Mouse (Mus musculus) retina, postnatal 7 days (tissue): ENCODE results near the gene Dpf3.

ENCODE experiments used
- DNase-seq: peaks from one replicate; pipeline ENCODE4 v3.0.0-alpha.2; 2012; ENCODE audit warnings: low read depth, low spot score

The Dpf3 gene

DNA sequence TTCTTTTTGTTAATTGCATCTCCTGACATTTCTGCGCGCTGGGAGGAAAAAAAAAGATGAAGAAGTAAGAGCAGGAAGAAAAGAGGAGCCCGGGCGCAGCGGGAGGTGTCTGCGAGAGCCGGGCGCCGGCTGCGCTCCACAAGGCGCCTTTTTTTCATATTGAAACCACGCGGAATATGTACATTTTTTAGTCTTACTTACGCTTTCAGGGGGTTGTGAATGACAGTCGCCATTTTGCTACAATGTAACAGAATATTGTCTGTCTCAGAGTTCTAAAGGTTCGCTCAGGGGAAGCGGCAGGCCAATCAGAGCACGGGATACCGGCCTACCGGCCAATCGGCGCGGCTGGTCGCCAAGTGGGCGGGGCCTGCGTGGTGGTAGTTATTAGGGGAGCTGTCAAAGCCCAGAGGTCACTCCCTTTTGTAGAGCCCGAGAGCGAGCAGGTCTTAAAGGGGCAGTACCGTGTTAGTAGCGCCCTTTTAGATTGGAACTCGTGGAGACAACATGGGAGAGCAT lies at the start of gene Dpf3:
Gene Dpf3, minus strand, starts transcription at position 241 of the 516 bp plus-strand sequence.
- DNase-seq = peak; percentile 90

- no peak for DNase-seq
Observed at GRCm38 (mm10) chr12:83536039-83536438, 48.5 kb upstream of the Dpf3 start.

DNA sequence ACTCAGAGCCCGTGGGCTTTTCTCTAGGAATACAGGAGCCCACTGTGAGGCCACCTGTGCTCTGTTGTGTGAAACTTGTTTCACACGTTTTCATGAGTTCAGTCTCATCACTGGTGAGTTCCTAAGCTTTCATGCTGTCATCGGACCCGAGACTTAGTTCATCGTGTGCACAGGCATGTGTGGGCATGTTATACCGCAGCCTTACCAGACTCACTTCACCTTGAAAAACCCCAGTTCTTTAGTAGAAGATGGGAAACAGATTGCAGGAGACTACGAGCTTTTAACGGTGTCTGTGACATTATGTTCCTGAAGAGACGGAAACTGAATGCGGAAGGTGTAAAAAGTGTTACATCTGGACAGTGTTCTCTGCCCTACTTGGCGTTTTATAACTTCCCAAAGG lies 47.9 kb upstream of the Dpf3 start:
- DNase-seq = no peak

GRCm38 (mm10) chr12:83534190-83534589 lies 46.7 kb upstream of the Dpf3 start:
- no peak for DNase-seq

GRCm38 (mm10) chr12:83532966-83533365 lies 45.5 kb upstream of the Dpf3 start:
- no peak for DNase-seq

DNA sequence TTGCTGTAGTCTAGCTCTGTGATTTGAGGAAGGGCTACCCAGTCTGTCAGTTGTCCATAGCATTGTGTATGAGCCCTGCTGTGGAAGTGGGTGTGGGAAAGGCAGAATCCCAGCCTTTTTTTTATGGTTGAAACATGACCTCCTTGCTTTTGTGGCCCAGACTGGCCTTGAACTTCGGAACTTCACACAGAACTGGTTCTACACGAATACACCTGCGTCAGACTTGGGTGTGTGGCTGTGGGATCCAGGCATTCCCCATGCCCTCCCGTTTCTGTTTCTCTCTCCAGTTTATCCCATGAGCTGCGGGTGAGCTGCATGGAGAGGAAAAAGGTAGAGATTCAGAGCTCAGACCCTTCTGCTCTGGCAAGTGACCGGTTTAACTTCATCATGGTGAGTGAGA lies 44.5 kb upstream of the Dpf3 start:
- no peak for DNase-seq

- DNase-seq = no peak
Observed at GRCm38 (mm10) chr12:83528665-83529064, 41.1 kb upstream of the Dpf3 start.

GRCm38 (mm10) chr12:83527816-83528215 lies 40.3 kb upstream of the Dpf3 start:
- no peak for DNase-seq

DNA sequence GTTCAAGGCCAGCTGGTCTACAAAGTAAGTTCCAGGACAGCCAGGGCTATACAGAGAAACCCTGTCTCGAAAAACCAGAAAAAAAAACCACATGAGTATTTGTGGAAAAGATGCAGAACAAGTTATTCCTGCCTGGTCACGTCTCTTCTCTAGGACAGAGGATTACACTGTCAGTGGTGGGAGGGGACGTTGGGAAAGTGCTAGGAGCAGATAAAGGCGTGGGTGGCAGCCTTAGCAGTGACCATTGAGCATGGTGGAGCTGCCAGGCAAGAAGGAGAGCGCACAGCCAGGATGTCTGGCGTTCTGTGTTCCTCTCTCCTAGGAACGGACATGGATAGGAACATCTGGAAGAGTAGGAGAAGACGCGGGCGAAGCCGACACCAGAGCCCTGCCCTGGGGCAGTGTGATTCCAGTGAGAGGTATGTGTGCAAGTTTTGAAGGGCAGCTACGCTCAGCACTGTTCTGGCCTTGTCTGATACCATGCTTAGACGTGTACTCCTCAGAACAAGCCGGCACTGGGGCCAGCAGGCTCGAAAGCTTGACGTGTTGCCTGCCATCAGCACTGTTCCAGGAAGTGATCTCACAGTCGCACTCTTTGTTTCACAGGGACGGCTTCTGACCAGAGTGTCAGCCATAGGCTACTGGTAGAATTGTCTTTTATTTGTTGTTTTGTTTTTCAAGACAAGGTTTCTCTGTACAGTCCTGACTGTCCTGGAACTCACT lies 38.5 kb upstream of the Dpf3 start:
- no peak for DNase-seq

DNA sequence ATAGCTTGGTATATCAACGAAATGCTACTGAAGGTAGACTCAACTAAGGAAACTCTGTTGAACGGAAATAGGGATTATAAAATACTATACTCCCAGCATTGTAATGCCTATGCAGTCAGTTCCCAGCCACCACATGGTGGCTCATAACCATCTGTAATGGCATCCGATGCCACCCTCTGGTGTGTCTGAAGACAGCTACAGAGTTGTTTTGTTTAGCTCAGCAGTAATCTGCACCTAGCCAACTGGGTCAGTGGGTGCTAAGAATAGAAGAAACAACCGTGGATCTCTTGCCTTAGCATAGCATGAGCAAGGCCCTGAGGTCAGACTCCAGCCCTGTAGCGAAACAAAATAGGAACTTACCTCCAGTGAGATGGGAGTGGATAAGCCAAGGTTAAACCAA lies 36.8 kb upstream of the Dpf3 start:
- DNase-seq = no peak

- DNase-seq = no peak
Observed at GRCm38 (mm10) chr12:83523892-83524291, 36.4 kb upstream of the Dpf3 start.

GRCm38 (mm10) chr12:83523056-83523455 lies 35.5 kb upstream of the Dpf3 start:
- DNase-seq = no peak

GRCm38 (mm10) chr12:83521083-83521482 lies 33.6 kb upstream of the Dpf3 start:
- DNase-seq = no peak

DNA sequence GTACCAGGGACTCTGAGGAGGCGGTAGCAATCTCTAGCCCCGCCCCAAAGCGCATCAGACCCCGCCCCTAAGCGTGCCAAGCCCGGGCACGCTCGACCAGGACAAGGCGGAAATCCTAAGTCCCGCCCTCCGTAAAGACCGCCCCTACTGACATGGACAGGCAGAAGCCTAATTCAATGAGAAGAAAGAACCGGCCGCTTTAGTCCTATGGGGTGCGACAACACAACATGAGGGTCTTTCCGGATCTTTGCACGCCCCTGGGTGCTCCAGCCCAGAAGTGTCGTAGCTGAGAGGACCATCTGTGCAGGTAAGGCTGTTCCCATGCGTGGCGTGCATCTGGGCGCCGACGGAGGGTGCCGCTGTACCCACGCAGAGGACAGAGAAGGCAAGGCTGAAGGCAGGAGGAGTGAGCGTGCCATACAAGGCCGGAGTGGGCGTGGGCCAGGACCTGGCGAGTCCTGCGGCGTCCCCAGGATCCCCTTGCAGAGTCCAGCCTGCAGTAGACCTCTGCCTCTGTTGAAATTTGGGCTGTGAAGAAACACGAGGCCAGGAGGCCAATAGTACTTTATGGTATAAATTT lies 32.9 kb upstream of the Dpf3 start, which contains the start of gene Dcaf4:
Gene Dcaf4, plus strand, starts transcription at position 156 of the 580 bp plus-strand sequence.
- DNase-seq = peak; percentile 90

DNA sequence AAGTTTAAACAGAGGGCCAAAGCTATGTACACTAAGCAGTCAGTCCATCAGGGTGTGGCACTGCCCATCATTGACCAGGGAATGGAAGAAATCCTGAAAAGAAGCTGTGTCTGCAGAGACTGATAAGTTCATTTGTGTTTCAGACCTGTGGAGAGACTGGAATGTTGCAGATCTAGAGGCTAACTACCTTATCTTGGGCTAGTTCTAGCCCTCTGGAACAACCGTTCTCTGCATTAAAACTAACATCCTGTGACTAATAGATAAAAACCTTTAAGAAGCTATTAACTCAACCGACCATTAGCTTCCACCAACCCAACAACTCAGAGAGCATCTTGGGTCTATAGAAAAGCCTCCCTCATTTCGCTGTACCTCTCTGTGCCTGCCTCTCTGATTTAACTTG lies 30.1 kb upstream of the Dpf3 start:
- DNase-seq = no peak

GRCm38 (mm10) chr12:83514216-83514615 lies 26.7 kb upstream of the Dpf3 start:
- no peak for DNase-seq

DNA sequence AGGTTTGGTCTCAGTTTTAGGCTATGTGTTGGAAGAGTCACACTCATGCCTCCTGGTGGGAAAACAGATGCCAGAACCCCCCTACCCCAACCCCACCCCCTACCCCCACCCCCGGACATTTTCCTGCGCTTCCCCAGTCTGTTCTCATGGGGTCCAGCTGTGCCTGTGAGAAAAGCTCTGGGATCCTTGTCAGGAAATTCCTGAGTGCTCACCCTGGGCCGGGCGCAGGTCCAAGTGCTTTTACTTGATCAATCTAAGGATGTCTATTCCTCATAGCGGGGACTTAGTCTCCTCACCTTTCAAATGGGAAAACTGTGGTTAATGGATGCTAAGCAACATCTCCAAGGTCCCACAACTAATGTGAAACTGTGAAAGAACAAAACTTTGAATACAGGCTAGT lies 25.7 kb upstream of the Dpf3 start:
- no peak for DNase-seq

- DNase-seq = no peak
Observed at GRCm38 (mm10) chr12:83512783-83513182, 25.3 kb upstream of the Dpf3 start.

DNA sequence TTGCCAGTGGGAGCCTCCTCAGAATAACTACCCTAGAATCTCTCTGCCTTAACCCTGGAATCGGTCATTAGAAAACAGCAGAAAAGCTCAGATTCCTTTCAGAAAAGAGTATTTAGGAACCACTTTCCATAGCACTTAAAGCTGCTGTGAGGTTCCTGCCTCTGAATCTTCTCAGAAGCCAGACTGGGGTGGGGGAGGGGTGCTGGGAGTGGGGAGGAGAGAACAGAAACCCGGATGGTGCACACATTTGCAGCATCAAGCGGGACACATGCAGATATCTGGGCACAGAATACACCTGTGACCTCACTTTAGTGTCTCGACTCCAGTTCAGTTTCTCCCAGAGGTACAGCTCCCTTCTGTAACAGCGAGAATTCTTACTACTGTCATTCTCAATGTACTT lies 23.1 kb upstream of the Dpf3 start:
- no peak for DNase-seq

- DNase-seq = no peak
Observed at GRCm38 (mm10) chr12:83506543-83506942, 19.0 kb upstream of the Dpf3 start.

- DNase-seq = no peak
Observed at GRCm38 (mm10) chr12:83502190-83502589, 14.7 kb upstream of the Dpf3 start.

GRCm38 (mm10) chr12:83499256-83499655 lies 11.7 kb upstream of the Dpf3 start:
- no peak for DNase-seq

DNA sequence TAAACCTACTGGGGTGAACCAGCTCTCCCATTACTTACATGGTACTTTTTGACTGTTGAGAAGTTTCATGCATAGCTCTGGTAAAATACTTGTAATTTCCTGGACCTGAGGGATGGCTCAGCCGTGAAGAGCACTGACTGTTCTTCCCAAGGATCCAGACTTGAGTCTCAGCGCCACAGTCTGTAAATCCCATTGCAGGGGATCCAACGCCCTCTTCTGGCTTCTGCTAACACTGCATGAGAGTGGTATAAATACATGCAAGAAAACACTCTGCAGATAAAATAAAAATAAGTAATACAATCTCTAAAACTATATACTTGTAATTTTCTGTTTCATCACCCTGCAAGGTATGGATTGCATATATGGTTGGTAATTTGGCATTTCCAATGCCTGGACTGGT lies 10.4 kb upstream of the Dpf3 start:
- no peak for DNase-seq
